Mouse (Mus musculus): Measurements from ENCODE around the gene Themis. TPM values are rescaled to one million over a fixed set of nuclear protein-coding genes. Genes with fewer than 3 reads are reported as not detected.

The Themis gene
- polyA plus RNA-seq, 1 experiment: not detected

DNA sequence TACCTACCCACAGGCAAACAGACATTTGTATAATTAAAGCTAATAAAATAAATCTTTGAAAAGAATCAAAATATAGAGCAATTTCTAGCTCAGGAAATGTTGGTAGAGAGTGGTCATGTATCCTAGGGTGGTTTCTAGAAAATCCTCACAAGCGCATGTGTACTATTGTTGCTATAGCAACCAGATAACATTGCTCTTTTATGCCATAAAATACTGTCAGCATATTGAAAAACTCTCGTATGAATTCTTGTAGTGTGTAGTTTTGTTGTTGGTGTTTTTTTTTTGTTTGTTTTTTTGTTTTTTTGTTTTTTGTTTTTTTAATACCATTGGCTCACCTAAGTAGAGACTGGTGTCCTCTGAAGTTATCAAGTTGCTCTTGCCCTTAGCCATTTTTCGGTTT is 5.8 kb downstream of the Themis start:
- Histone ChIP-seq H3K4me3 (replicated peaks) (no peak overlapping the region), H3K27me3 (ENCODE audit: control insufficient read depth) (no peaks in the 10 kb centered on the region), H3K4me1 (ENCODE audit: control insufficient read depth) (no peaks in the 10 kb centered on the region), H3K9me3 (ENCODE audit: control insufficient read depth, low read length) (no peaks in the 10 kb centered on the region), H3K36me3 (ENCODE audit: control insufficient read depth) (no peaks in the 10 kb centered on the region)
- TF ChIP-seq TAL1 (IDR thresholded peaks at IDR 0.05; ENCODE audit: low read length) (no peak), GATA1 (IDR thresholded peaks at IDR 0.05; ENCODE audit: low read length) (no peak)

DNA sequence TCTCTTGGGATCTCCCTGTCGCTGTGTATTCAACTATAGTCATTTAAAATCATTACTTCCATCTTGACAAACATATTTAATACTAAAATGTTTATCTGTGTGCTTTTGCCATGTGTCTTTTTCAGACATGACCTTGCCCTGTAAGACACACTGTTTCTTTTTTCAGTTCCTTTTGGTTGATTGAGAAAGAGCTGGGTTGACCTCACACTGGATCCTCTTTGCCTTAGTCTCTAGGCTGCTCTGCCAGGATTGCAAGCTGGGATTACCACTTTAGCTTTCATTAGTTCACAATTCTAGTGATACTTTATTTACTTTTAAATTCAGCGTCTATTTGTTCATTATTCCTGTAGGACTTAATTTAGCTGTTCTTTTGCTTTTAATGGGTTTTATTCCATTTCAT is 7.2 kb downstream of the Themis start:
- TF ChIP-seq GATA1 (IDR thresholded peaks at IDR 0.05; ENCODE audit: low read length) (no peak), TAL1 (IDR thresholded peaks at IDR 0.05; ENCODE audit: low read length) (no peak)
- no peak overlapping the region for H3K4me3 ChIP-seq (replicated peaks)
- no peaks in the 10 kb centered on the region for H3K36me3 ChIP-seq (ENCODE audit: control insufficient read depth)
- no peaks in the 10 kb centered on the region for H3K27me3 ChIP-seq (ENCODE audit: control insufficient read depth)
- H3K9me3 ChIP-seq (ENCODE audit: control insufficient read depth, low read length): no peaks in the 10 kb centered on the region
- no peaks in the 10 kb centered on the region for H3K4me1 ChIP-seq (ENCODE audit: control insufficient read depth)

DNA sequence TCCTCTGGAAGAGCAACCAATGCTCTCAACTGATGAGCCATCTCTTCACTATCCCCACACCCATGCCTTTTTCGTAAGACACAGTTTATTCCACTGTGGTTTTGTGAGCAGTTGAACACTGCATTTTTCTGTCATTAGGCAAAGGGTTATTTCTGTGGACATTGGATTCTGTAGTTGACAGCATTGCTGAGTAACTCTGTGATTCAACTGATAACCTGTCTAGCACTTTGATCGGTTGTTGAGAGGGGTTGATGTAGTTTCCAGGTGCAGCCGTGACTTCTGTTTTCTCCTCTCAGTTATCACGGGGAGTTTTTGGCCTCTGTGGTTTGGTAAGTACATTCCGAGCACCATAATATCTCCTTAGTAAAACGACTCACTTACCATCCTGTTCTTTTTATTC is 26.8 kb downstream of the Themis start:
- Histone ChIP-seq H3K36me3 (ENCODE audit: control insufficient read depth) (no peaks in the 10 kb centered on the region), H3K9me3 (ENCODE audit: control insufficient read depth, low read length) (no peaks in the 10 kb centered on the region), H3K4me3 (replicated peaks) (no peak overlapping the region), H3K27me3 (ENCODE audit: control insufficient read depth) (no peaks in the 10 kb centered on the region), H3K4me1 (ENCODE audit: control insufficient read depth) (no peaks in the 10 kb centered on the region)
- TF ChIP-seq TAL1 (IDR thresholded peaks at IDR 0.05; ENCODE audit: low read length): no peak

DNA sequence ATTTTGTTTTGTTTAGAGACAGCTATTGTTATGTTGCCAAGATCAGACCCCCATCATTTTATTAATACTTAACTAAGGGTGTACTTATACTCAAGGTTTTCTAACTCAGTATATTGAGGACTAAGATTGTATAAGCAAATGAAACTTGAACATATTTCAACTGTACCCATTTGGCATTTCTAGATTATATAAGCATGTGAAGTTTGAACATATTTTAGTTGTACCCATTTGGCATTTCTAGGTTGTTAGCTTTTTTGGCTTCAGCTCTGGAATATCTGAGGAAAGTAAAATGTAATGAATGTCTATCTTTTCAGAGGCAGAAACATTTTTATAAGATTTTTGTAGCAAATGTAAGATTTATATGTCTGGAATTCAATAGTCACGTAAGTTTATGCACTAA is 27.9 kb downstream of the Themis start:
- no peaks in the 10 kb centered on the region for H3K9me3 ChIP-seq (ENCODE audit: control insufficient read depth, low read length)
- H3K4me3 ChIP-seq (replicated peaks): no peak overlapping the region
- H3K36me3 ChIP-seq (ENCODE audit: control insufficient read depth): no peaks in the 10 kb centered on the region
- H3K4me1 ChIP-seq (ENCODE audit: control insufficient read depth): no peaks in the 10 kb centered on the region
- TF ChIP-seq GATA1 (IDR thresholded peaks at IDR 0.05; ENCODE audit: low read length) (no peak), TAL1 (IDR thresholded peaks at IDR 0.05; ENCODE audit: low read length) (no peak)
- no peaks in the 10 kb centered on the region for H3K27me3 ChIP-seq (ENCODE audit: control insufficient read depth)

DNA sequence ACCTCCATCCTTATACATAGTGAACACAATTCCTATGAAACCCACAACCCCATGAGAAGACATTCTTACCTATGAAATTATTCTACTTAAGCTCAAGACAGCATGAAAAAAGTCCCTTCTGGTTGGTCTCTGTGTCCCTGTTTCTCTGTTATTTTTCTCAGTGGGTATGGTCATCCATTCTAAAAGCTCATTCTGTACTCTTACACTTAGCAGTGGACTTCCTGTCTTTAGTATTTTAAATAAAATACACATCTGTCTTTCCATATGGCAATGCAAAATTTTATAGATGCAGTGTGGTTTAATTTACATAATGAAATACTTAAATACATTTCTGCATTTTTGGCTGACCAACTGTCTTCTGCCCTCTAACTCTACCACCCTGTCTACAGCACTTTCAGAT is 30.0 kb downstream of the Themis start:
- Histone ChIP-seq H3K4me1 (ENCODE audit: control insufficient read depth) (no peaks in the 10 kb centered on the region), H3K27me3 (ENCODE audit: control insufficient read depth) (no peaks in the 10 kb centered on the region), H3K9me3 (ENCODE audit: control insufficient read depth, low read length) (no peaks in the 10 kb centered on the region), H3K4me3 (replicated peaks) (no peak overlapping the region), H3K36me3 (ENCODE audit: control insufficient read depth) (no peaks in the 10 kb centered on the region)
- no peak for TF ChIP-seq GATA1 (IDR thresholded peaks at IDR 0.05; ENCODE audit: low read length)
- no peak for TF ChIP-seq TAL1 (IDR thresholded peaks at IDR 0.05; ENCODE audit: low read length)

DNA sequence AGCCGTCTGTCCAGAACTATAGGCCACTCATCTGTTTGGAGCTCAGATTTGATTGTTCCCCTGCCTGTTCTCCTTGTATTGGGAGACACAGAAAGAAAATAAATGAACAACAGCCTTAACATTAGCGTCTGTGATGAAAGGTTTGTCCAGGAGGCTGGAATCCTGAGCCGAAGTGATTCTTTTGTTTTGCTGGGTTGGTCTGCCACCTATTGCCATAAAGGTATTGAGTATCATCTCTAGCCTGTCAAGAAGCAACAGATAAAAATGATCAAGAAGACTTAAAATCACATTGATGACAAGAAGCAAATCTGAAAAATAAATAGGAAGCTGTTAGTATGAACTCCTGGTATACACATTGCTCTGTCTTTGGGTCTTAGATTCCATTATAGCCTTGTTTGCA is 53.7 kb downstream of the Themis start:
- H3K4me3 ChIP-seq (replicated peaks): no peak overlapping the region
- no peak for TF ChIP-seq TAL1 (IDR thresholded peaks at IDR 0.05; ENCODE audit: low read length)
- no peak for TF ChIP-seq GATA1 (IDR thresholded peaks at IDR 0.05; ENCODE audit: low read length)
- H3K4me1 ChIP-seq (ENCODE audit: control insufficient read depth): no peaks in the 10 kb centered on the region
- H3K36me3 ChIP-seq (ENCODE audit: control insufficient read depth): no peaks in the 10 kb centered on the region
- no peaks in the 10 kb centered on the region for H3K27me3 ChIP-seq (ENCODE audit: control insufficient read depth)
- no peaks in the 10 kb centered on the region for H3K9me3 ChIP-seq (ENCODE audit: control insufficient read depth, low read length)

DNA sequence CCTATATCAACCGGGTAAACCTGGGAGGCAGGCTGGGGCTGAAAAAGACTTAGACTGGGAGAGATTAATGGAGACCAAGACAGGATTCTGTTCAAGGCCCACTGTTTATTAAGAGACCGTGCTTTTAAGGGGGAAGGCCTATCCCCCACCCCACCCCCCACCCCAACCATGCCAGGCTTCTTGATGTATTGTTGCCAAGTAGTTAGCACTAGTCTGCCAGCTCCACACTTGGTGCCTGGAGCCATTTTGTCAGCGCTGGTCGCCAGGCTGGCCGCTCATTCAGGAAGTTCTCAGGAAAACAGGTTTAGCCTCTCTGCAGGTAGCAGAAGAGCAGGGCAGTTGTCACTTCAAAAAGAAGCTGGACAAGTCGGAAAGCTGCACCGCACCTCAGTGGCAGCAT is 55.1 kb downstream of the Themis start:
- Histone ChIP-seq H3K27me3 (ENCODE audit: control insufficient read depth) (no peaks in the 10 kb centered on the region), H3K36me3 (ENCODE audit: control insufficient read depth) (no peaks in the 10 kb centered on the region), H3K4me1 (ENCODE audit: control insufficient read depth) (no peaks in the 10 kb centered on the region), H3K4me3 (replicated peaks) (no peak overlapping the region), H3K9me3 (ENCODE audit: control insufficient read depth, low read length) (no peaks in the 10 kb centered on the region)
- TF ChIP-seq TAL1 (IDR thresholded peaks at IDR 0.05; ENCODE audit: low read length) (no peak), GATA1 (IDR thresholded peaks at IDR 0.05; ENCODE audit: low read length) (no peak)

DNA sequence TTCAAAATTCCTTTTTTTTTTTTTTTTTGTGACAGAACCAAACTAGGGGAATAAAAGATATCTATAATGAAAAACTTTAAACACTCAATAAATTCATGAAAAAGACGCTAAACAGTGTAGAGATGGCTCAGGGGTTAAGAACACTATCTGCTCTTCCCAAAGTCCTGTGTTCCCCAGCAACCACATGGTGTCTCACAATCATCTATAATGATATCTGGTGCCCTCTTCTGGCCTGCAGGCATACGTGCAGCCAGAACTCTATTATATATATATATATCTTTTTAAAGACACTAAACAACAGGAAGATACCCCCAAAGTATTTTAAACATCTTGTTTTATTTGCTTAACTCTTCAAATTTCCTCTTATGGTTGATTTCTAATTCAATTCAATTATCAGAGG is 62.0 kb downstream of the Themis start:
- Histone ChIP-seq H3K4me3 (replicated peaks) (no peak overlapping the region), H3K27me3 (ENCODE audit: control insufficient read depth) (no peaks in the 10 kb centered on the region), H3K4me1 (ENCODE audit: control insufficient read depth) (no peaks in the 10 kb centered on the region), H3K9me3 (ENCODE audit: control insufficient read depth, low read length) (no peaks in the 10 kb centered on the region), H3K36me3 (ENCODE audit: control insufficient read depth) (no peaks in the 10 kb centered on the region)
- no peak for TF ChIP-seq GATA1 (IDR thresholded peaks at IDR 0.05; ENCODE audit: low read length)
- no peak for TF ChIP-seq TAL1 (IDR thresholded peaks at IDR 0.05; ENCODE audit: low read length)

DNA sequence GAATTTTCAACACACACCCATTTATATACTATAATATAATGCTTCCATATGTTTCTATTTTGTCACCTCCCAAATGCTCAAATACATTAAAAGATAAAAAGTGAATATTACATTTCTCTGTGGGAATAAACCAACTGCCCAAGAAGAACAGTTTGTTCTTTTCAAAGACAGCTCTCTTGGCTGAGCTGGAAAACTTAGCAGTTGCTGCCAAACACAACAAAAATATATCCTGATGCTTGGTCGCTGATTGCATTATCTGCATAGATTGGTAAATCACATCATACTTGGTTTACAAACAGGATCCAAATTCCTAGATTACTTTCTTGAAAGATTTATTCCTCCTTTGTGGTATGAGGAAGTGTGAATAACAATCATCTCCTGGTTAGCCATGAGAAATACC is 69.8 kb downstream of the Themis start:
- Histone ChIP-seq H3K4me1 (ENCODE audit: control insufficient read depth) (no peaks in the 10 kb centered on the region), H3K4me3 (replicated peaks) (no peak overlapping the region), H3K36me3 (ENCODE audit: control insufficient read depth) (no peaks in the 10 kb centered on the region), H3K9me3 (ENCODE audit: control insufficient read depth, low read length) (no peaks in the 10 kb centered on the region), H3K27me3 (ENCODE audit: control insufficient read depth) (no peaks in the 10 kb centered on the region)
- TF ChIP-seq TAL1 (IDR thresholded peaks at IDR 0.05; ENCODE audit: low read length): no peak
- no peak for TF ChIP-seq GATA1 (IDR thresholded peaks at IDR 0.05; ENCODE audit: low read length)

DNA sequence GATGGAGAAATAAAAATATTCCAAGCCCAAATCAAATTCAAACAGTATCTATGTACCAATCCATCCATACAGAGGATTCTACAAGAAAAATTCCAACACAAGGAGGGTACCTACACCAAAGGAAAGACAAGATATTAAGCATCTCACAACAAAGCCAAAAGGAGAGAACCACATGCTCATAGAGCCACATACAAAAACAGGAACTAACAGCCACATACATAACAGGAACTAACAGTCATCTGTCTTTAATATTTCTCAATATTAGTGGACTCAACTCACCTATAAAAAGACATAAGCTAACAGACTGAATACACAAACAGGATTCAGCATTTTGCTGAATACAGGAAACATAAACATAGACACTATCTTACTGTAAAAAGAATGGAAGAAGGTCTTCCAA is 78.3 kb downstream of the Themis start:
- Histone ChIP-seq H3K27me3 (ENCODE audit: control insufficient read depth) (no peaks in the 10 kb centered on the region), H3K4me3 (replicated peaks) (no peak overlapping the region), H3K36me3 (ENCODE audit: control insufficient read depth) (no peaks in the 10 kb centered on the region), H3K4me1 (ENCODE audit: control insufficient read depth) (no peaks in the 10 kb centered on the region), H3K9me3 (ENCODE audit: control insufficient read depth, low read length) (no peaks in the 10 kb centered on the region)
- TF ChIP-seq GATA1 (IDR thresholded peaks at IDR 0.05; ENCODE audit: low read length): no peak
- no peak for TF ChIP-seq TAL1 (IDR thresholded peaks at IDR 0.05; ENCODE audit: low read length)

All from erythroblast, embryonic 14.5 days (primary cell).